Mouse (Mus musculus) spleen, adult 12 weeks (tissue): ENCODE data around the gene Hcar2.
A peak's percentile ranks its signal among the peaks of the same experiment; 100 is the strongest.

Experiments used
- DNase-seq: peaks from one replicate; pipeline ENCODE4 v3.0.0; 2022; ENCODE audit warnings: low spot score

Gene Hcar2

GRCm38 (mm10) chr5:123865365-123865764 is at the start of gene Hcar2:
Hcar2 (minus strand) TSS chr5:123865499.
- no peak for DNase-seq

DNA sequence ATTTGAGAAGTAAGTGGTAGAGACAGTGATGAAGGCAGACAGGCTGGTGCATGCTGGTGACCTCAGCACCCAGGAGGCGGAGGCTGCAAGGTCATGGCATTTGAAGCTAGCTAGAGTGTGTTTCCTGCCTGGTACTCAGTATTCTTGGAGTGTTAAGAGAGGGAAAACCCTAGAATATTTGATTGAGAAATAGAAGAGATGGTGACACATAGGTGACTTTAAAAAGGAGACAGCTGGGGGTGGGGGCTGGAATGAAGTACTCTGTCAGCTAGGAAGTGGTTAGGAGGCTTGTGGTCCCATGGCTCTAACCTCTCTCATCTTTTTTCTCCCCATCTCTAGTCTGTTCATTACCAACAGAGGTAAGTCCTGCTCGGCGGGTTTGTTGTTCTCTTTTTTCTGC is 49.6 kb upstream of the Hcar2 start:
- DNase-seq, result no peak

DNA sequence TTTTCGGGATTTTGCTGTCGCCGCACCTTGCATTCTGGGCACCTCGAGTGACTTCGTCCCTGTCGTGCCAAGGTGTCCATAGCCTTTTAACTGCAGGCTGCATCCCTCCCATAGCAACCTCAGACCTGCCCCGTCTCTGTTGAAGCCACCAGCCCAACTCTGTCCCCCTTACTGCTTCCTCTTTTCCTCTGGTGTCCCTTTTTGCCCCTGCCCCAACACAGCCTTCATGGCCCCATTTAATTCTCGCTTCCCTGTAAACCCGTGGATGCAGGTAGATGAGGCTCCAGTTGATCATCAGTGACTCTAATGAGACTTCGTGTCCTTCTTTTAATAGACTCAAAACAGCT is 42.3 kb upstream of the Hcar2 start:
- DNase-seq, result no peak

DNA sequence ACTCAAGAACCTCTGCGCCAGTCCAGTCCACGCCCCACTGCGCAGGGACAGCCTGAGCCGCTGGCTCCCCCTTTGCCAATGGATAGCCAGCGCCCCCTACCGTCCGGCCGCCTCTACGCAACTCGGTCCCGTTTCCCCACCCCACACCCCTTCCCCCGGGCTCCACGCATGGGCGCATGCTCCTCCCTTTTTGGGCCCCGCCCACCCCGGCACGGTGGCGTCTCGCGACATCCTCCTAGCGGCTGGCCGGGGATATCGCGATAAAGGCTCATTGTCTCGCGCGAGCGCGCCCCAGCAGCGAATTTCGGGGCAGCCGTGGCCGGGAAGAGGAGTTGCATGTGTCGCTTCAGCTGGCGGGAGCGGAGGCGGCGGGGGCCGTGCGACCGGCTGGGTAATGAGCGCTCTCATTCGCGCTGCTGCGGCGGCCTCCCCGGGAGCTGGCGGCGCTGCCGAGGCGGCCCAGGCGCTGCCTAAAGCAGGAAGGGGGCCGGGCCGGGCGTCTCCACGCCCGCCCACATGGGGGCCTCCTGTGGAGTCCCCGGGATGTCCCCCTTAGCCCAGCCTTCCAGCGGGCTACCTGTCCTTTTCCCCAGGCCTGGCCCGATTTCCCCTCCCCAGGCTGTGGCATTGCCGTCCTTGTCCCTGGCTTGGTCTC is 41.8 kb upstream of the Hcar2 start, which contains the start of gene Denr:
TSS of gene Denr (plus strand) at position 200 of the 655 bp plus-strand sequence.
- peak; percentile 98 for DNase-seq

- DNase-seq, result no peak
These were observed 41.1 kb upstream of the Hcar2 start for GRCm38 (mm10) chr5:123906146-123906975.

GRCm38 (mm10) chr5:123904059-123904672 is 38.9 kb upstream of the Hcar2 start:
- no peak for DNase-seq

- DNase-seq, result no peak
These were observed 32.1 kb upstream of the Hcar2 start for GRCm38 (mm10) chr5:123897352-123897751.

DNA sequence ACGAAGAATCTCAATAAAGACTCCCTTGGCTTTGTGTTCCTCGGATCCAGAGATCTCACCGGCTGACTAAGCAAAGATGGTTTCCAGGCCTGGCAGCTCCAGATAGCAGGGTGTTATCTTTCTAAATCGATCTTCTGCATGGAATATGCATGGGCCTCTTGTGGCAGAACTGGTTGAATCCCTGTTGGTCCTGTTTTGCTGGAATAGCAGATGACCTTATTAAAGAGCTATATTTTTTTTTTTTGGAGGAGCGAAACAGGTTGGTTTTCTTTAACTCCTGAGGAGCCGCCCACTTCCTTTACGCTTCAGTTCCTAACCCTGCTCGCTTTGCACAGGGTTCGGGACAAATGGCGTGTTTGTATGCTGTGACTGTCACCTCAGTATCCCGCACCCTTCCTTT is 31.1 kb upstream of the Hcar2 start:
- DNase-seq, result no peak

DNA sequence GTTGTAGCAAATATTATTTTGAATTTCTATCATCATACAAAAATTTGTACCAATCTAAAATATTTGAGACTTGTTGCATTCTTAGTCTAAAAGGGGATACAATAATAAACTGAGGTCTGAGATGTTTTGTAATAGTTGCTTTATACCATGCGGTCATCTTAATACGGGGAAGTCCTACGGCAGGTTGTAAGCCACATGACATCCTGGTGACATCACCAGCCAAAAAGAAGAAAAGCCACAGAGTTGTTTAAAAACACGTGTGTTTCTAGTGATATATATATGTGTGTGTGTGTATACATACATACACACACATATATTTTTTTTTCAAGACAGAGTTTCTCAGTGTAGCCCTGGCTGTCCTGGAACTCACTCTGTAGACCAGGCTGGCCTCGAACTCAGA is 28.2 kb upstream of the Hcar2 start:
- no peak for DNase-seq

DNA sequence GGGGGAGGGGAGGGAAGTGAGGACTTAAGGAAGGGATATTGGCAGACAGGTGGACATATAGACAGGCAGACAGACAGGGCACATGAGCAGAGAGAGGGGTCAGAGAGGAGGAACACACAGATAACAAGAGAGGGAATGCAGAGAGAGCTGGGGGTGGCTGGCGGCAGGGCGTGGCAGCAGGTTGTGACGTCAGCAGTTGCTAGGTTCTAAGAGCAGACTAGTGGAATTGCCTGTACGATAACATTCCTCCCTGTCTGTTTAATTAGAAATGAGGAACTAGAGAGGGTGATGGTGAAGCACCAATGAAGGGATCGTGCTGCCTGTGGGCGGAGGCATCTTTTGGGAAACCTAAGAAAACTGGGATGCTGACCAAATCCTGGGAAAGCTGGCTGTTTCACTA is 26.4 kb upstream of the Hcar2 start:
- DNase-seq, result no peak

- DNase-seq, result no peak
These were observed 25.7 kb upstream of the Hcar2 start for GRCm38 (mm10) chr5:123890987-123891386.

DNA sequence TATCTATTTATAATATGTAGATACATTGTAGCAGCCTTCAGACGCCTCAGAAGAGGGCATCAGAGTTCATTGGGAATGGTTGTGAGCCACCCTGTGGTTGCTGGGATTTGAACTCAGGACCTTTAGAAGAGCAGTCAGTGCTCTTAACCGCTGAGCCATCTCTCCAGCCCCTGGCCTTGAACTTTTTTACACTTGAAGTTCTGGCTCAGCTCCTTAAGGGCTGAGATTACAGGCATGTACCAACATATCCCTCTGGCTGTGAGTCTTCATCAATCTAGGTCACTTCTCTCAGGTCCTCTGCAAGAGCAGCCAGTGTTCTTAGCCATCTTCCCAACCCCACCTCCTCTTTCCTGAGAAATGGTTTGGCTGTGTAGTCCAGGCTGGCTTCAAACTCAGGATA is 25.0 kb upstream of the Hcar2 start:
- DNase-seq, result no peak

DNA sequence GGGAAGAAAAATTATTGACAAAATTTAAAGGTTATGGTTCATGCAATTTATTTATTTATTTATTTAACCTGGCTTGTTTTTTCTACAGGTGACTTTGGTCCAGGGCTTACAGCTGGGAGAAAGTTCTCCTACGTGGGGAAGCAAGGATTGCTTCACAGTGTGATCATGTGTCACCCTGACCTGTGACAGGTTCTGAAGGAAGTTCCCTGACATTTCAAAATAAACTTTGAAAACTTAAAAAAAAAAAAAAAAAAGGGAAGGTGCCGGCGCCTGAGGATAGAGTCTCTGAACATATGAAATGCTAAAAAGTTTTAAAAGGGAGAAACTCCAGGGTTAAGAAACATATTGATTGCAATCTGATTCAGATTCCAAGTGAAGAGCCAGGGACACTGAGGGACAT is 21.1 kb upstream of the Hcar2 start:
- DNase-seq, result no peak

DNA sequence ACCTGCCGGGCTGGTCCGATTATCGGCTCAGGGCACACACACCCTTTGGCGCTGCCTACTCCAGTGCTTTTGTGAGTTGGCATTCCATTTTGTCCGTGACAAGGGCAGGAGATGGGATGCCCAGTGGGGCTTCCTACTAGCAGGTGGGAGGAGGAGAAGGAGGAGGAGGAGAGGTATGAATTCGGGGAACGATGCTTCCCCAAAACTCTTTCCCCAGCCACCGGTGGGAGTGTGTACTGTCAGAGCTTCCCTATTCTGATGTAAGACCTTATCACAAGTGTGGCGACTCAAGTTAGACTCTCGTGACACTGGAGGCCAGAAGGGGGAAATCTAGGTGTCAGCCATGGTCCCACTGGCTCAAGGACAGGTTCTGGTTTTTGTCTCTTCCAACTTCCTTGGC is 19.0 kb upstream of the Hcar2 start:
- no peak for DNase-seq

GRCm38 (mm10) chr5:123883891-123884290 is 18.6 kb upstream of the Hcar2 start:
- DNase-seq, result no peak

DNA sequence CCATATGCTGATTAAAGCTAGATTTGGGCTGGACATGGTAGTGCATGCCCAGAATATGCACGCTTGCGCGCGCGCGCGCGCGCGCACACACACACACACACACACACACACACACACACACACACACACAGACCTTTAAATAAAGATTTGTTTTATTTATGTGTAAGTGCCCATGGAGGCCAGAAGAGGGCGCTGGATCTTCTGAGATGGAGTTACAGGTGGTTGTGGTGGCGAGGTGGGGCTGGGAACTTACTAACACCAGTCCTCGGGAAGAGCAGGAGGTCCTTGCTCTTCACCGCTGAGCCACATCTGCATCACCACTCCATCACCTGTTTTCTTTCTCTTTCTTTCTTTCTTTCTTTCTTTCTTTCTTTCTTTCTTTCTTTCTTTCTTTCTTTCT is 15.5 kb upstream of the Hcar2 start:
- DNase-seq, result no peak

- no peak for DNase-seq
These were observed 14.6 kb upstream of the Hcar2 start, which contains the start of gene Hcar1 for GRCm38 (mm10) chr5:123879928-123880327. Hcar1 (minus strand) TSS chr5:123880020.

GRCm38 (mm10) chr5:123878056-123878455 is 12.8 kb upstream of the Hcar2 start:
- no peak for DNase-seq

- no peak for DNase-seq
These were observed 8.9 kb upstream of the Hcar2 start for GRCm38 (mm10) chr5:123874177-123874576.

GRCm38 (mm10) chr5:123869615-123870014 is 4.3 kb upstream of the Hcar2 start:
- no peak for DNase-seq

DNA sequence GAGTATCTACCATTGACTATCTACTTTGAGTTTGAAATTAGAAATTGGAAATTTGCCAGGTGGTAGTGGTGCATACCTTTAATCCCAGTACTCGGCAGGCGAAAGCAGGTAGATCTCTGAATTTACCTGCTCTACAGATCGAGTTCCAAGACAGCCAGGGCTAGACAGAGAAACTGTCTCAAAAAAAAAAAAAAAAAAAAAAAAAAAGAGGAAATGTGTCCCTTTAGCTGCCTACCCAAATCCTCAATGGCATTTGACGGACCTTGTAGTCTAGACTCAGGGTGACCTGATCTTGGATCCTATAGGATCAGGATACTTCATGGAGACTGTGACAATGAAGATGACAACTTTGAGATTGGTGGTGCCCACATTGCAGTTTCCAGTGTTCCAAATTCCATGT is 1.2 kb upstream of the Hcar2 start:
- no peak for DNase-seq

DNA sequence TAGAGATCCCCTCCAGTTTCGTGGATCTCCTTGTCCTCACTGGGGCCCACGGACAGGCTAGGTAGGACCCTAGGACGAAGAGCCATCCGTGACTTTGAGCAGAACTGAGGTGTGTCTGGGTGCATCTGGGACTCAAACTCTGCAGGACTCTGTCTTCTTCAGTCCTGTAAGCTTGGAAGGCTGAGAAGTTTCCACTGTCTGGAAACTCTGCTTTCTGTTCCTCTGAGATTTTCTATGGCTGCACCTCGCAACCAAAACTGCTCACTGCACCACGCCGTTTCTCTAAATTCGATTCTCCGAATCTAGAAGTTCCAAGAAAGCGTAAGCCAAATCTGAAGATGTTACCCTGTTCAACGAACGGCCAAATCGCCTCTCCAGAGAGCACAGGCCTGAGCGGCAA is 1.4 kb downstream of the Hcar2 start:
- no peak for DNase-seq
